Mouse (Mus musculus) mature B cell (primary cell): ENCODE results near the gene Ldlrap1.
"Not testable (repeated sequence)": the region's sequence is repeated elsewhere in the genome, so short reads cannot be mapped to it uniquely, and the experiment has no call there.

Experiments used
- in situ Hi-C: fragments of 300-500 bp; cut with MboI; formaldehyde crosslinking; loops from 2 replicates; pipeline ENCODE4 v1.14.3; 2019

The Ldlrap1 gene

DNA sequence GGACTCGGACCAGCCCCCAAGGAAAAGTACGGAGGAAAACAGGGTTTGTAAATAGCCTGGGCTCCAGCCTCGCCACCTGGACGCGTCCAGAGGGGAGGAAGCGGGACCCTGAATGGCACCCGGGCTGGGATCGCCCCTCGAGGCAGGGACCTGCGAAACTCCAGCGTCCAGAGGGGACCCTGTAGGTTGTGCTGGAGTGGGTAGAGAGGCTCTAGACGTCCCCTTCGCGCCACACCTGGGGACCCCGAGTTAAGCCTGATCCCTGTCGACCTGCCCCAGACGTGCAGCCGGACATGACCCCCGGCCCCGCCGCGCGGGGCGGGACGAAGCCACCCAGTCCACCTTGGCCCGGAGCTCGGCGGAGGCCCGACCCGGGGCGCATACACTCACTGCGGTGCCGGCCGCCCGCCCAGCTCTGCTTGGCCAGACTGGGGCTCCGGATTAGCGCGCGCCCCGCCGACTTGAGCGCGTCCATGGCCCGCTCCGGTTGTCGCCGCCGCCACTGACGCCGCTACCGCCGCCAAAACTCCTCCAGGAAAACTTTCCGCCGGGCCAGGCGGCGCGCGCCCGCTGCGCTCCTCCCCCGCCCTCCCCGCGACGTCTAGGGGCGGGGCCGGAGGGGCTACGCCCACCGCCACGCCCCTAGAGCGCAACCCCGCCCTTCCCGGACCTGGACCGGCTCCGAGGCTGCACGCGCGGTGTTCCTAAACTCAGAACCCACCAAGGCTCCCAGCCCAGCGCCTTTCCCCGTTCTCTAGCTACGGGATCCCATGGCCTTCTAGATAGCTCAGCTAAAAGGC lies at the start of gene Ldlrap1:
Ldlrap1 (minus strand) TSS at position 599 of the 800 bp plus-strand sequence.
- in situ Hi-C loops = no loop called here

- in situ Hi-C loops = no loop called here
These were observed 46.4 kb upstream of the Ldlrap1 start for GRCm38 (mm10) chr4:134814229-134814571.

DNA sequence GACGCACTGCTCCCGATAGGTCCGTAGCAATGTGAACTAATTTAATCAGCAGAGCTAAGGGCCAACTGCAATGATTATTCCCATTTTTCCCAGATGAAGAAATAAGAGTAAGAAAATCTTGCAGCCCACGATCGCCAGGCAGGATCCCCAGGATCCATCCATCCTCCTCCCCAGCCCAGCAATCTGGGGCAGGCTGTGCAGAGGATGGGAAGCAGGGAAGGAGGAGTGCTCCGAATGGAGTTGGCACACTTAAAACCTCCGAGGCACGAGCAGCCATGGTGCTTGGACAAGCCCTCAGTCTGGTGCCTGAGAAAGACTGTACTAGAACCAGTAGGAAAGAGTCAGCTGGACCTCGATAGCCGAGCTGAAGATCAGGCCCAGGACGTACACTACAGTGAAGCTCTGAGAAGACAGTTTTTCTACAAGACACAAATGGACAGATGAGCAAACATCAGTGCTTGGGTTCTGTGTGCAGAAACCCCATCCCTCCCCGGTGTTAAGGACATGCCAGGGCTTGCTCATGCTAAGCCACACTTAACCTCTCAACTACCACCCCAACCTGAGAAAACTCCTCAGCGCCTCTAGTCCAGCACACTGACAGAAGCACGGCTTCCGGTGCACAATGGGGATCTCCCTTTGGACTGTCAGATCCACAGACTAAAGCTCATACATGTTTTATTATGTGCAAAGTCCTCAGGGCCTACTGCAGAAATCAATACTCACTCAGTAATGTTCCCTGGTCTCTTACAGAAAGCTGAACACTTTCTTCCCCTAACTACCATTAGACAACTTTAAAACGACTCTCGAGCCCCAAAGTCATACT lies 45.8 kb upstream of the Ldlrap1 start:
- in situ Hi-C loops = no loop called here

DNA sequence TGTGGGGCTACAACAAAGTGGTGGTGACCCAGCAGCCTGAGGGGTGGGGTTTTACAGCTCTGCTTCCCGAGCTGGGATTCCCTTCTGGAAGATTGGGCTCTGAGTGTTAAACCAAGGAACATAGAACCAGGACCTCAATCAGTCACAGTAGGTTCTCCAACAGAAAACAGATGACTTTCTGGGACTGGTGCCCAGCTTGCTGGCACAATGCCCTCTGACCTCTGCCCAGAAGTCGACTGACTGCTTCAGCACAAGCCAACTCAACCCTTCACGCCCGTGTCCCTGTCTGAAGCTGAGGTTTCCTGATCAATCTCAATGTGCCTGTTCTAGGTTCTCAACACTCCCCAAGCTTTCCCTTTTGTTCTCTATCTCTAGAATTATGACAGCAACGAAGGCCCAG lies 36.9 kb upstream of the Ldlrap1 start:
- in situ Hi-C loops = no loop called here

DNA sequence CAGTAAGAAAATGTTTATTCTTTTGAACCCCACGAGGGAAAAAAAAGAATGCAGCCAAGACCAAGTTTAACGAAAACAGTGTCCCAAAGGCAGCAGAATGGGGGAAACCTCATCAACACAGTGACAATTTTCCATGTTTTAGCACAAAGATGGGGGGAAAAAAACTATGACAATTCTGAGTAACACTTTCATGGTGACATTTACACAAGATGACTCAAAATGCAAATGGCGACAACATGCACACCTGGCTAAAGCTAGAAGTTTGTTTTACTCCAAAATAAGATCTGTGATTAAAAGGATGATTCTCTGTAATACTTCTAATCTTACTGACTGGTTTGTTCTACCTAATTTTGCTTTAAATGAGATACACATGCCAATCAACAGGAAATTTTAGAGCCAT lies 34.9 kb upstream of the Ldlrap1 start:
- in situ Hi-C loops = no loop called here

GRCm38 (mm10) chr4:134802155-134802554 lies 34.3 kb upstream of the Ldlrap1 start:
- in situ Hi-C loops = no loop called here

- in situ Hi-C loops = no loop called here
These were observed 32.9 kb upstream of the Ldlrap1 start for GRCm38 (mm10) chr4:134800693-134801092.

- in situ Hi-C loops = no loop called here
These were observed 32.3 kb upstream of the Ldlrap1 start for GRCm38 (mm10) chr4:134800098-134800497.

DNA sequence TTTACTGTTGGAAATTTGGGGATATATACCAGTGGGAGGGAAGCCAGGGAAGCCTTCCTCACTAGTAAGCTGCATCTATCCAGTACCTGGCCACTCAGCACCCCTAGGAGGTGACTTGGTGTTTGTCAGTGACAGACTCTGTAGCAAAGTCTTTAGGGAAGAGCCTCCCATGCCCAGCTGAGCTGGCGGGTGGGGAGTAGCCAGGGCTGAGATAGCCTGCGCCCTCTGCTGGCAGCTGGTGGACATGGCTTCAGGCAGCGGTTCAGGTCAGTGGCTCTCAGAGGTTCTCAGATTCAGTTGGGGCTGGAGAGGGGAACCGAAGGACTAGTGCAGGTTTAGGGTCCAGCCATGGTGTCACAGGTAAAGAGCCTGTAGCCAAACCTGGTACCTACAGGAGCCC lies 31.4 kb upstream of the Ldlrap1 start:
- in situ Hi-C loops = no loop called here

DNA sequence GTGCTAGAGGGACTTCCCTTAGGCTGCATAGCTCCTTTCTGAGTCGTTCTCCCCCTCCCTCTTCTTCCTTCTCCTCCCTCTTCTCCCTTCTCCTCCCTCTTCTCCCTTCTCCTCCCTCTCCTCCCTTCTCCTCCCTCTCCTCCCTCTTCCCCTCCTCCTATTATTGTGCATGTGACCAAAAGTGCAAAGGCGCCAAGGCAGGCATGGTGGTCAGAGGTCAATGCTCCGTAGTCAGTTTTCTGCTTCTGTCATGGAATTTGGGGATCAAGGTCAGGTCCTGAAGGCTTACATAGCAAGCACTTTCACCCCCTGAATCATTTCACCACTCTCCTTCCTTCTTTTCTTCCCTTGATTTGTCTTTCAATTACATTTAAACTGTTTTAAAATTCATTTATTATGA lies 31.0 kb upstream of the Ldlrap1 start:
- in situ Hi-C loops = no loop called here

- in situ Hi-C loops = no loop called here
These were observed 29.8 kb upstream of the Ldlrap1 start for GRCm38 (mm10) chr4:134797621-134798020.

DNA sequence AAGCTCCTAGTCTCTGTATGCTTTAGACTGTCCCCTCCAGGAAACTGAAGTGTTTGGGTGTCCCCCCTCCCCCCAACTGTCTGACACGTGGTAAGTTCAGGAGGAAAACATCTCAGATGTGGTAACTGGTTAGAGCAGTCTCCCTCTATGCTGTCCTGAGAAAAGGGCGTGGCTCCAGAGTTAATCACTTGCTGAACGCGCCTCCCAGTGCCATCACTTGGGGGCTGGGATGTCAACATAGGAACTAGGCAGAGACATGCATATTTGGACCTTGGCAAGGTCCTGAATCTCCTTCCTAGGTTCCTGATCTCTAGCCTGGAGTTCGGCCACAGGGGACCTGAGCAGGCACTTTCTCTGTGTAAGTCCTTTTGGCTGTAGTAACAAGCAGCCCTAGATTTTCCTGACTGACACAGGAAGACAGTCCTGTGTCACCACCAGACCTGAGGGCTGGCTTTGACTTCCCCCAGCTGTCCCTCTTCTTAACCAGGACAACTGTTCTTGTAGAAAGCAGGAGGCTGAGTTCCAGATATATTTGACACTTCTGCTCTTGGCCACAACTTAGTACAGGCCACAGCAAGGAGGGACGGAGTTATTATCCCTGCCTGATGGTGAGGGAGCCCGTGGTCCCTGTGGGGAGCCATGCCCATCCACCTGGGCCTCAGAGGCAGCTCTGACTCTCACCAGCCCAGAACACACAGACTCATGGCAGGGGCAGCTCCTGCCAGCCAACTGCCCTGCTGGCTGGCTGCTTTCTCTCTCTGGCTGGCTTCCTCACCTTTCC lies 28.9 kb upstream of the Ldlrap1 start:
- in situ Hi-C loops = no loop called here

DNA sequence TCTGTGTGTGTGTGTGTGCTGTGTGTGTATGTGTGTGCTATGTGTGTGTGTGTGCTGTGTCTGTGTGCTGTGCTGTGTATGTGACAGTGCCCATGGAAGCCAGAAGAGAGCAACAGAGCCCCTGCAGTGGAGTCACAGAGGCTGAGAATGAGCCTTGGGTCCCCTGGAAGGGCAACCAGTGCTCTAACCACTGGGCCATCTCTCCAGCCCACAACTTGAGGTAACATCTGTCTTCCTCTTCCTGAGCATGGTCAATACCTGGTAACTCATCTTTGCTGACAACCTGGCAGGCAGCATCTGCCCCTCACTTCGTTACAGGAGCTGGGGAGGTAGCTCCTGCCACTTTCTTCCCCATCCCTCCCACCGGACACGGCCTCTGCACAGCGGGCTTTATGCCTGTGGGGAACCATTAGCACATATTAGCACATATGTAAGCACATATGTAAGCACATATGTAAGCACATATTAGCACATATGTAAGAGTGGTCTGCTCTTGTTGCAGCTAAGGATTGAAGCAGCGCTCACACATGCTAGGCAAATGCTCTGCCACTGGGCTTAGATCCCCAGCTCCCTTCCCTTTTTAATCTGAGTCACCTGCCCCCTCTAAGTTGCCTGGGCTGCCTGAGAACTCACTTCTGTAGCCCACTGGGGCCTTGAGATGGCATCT lies 28.1 kb upstream of the Ldlrap1 start:
- in situ Hi-C loops = no loop called here

GRCm38 (mm10) chr4:134794959-134795358 lies 27.1 kb upstream of the Ldlrap1 start:
- in situ Hi-C loops = not testable (repeated sequence)

GRCm38 (mm10) chr4:134793213-134793956 lies 25.6 kb upstream of the Ldlrap1 start:
- in situ Hi-C loops = no loop called here

DNA sequence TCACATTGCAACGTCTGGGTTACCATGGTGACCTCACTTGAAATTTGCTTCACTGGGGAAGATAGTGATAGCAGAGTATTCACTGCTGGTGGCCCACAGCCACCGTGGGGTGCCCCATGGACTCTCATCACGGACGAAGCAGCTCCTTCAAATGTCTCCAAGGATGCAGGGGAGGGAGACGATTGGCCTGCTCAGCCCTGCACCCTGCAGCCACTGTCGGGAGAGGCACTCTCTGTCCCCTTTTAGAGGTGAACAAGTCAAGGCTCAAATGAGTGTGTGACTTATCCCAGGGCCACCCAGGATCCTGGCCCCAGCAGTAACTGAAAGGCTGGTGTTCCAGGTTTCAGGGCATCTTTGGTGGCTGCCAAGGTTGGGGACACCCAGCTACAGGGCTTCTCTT lies 23.9 kb upstream of the Ldlrap1 start:
- in situ Hi-C loops = no loop called here

DNA sequence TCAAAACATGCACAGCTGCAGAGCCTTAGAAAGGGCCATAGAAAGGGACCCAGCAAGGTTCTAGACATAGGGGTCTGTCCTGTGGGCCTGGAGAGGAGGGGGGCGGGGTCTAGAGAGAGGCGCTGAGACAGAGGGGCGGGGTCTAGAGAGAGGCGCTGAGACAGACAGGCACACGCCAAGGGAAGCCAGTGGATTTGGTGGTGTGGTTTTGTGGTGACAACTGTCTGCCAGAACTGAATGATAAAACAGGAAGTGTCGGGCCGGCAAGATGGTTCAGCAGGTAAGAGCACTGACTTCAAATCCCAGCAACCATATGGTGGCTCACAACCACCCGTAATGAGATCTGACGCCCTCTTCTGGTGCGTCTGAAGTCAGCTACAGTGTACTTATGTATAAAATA lies 19.1 kb upstream of the Ldlrap1 start:
- in situ Hi-C loops = no loop called here

DNA sequence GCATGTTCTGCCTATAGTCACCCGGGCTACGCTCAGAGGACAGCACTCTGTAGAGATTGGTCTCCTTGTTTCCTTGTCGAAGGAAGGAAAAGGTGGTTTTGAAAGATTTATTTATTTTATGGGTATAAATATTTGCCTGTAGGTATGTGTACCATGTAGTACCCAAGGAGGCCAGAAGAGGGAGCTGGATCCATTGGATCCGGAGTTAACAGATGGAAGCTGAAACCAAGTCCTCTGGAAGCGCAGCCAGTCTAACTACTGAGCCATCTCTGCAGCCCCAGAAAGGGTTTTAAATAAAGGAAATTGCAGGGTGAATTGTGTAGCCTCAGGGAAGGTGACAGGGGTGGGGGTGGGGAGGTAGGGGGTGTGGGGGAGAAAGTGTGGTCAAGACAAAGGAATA lies 16.9 kb upstream of the Ldlrap1 start:
- in situ Hi-C loops = no loop called here

GRCm38 (mm10) chr4:134779136-134779934 lies 11.5 kb upstream of the Ldlrap1 start:
- in situ Hi-C loops = no loop called here

GRCm38 (mm10) chr4:134776246-134776645 lies 8.4 kb upstream of the Ldlrap1 start:
- in situ Hi-C loops = no loop called here
